Mouse (Mus musculus): ENCODE results near the gene Tmem198b.
"Not testable (repeated sequence)": the region's sequence is repeated elsewhere in the genome, so short reads cannot be mapped to it uniquely, and the experiment has no call there.

Gene Tmem198b

GRCm38 (mm10) chr10:128804271-128805091 is at the start of gene Tmem198b:
Gene Tmem198b (minus strand): TSS chr10:128804370.
- DNase-seq (ENCODE audit: low read depth, low spot score): peak; percentile 38

GRCm38 (mm10) chr10:128850339-128850738 is 46.2 kb upstream of the Tmem198b start:
- DNase-seq (ENCODE audit: low read depth, low spot score): no peak

- no peak for DNase-seq (ENCODE audit: low read depth, low spot score)
Observed at GRCm38 (mm10) chr10:128848426-128848825, 44.3 kb upstream of the Tmem198b start.

GRCm38 (mm10) chr10:128846664-128847063 is 42.5 kb upstream of the Tmem198b start:
- DNase-seq (ENCODE audit: low read depth, low spot score): no peak

GRCm38 (mm10) chr10:128845516-128845915 is 41.3 kb upstream of the Tmem198b start:
- no peak for DNase-seq (ENCODE audit: low read depth, low spot score)

GRCm38 (mm10) chr10:128843260-128843659 is 39.1 kb upstream of the Tmem198b start:
- DNase-seq (ENCODE audit: low read depth, low spot score): no peak

- no peak for DNase-seq (ENCODE audit: low read depth, low spot score)
Observed at GRCm38 (mm10) chr10:128840612-128841011, 36.4 kb upstream of the Tmem198b start.

GRCm38 (mm10) chr10:128839434-128839833 is 35.3 kb upstream of the Tmem198b start:
- no peak for DNase-seq (ENCODE audit: low read depth, low spot score)

GRCm38 (mm10) chr10:128837400-128837799 is 33.2 kb upstream of the Tmem198b start:
- no peak for DNase-seq (ENCODE audit: low read depth, low spot score)

GRCm38 (mm10) chr10:128823821-128824220 is 19.7 kb upstream of the Tmem198b start:
- no peak for DNase-seq (ENCODE audit: low read depth, low spot score)

GRCm38 (mm10) chr10:128823087-128823486 is 18.9 kb upstream of the Tmem198b start:
- not testable (repeated sequence) for DNase-seq (ENCODE audit: low read depth, low spot score)

- no peak for DNase-seq (ENCODE audit: low read depth, low spot score)
Observed at GRCm38 (mm10) chr10:128822135-128822534, 18.0 kb upstream of the Tmem198b start.

GRCm38 (mm10) chr10:128821358-128822056 is 17.3 kb upstream of the Tmem198b start, which contains the start of gene Ormdl2:
Gene Ormdl2 (minus strand): TSS chr10:128821645.
- peak; percentile 98 for DNase-seq (ENCODE audit: low read depth, low spot score)

- DNase-seq (ENCODE audit: low read depth, low spot score): no peak
Observed at GRCm38 (mm10) chr10:128820217-128820616, 16.0 kb upstream of the Tmem198b start.

GRCm38 (mm10) chr10:128817033-128817432 is 12.9 kb upstream of the Tmem198b start, which contains the start of gene Sarnp:
Gene Sarnp (plus strand): TSS chr10:128817333.
- DNase-seq (ENCODE audit: low read depth, low spot score): no peak

GRCm38 (mm10) chr10:128807018-128807417 is 2.8 kb upstream of the Tmem198b start:
- no peak for DNase-seq (ENCODE audit: low read depth, low spot score)

- DNase-seq (ENCODE audit: low read depth, low spot score): no peak
Observed at GRCm38 (mm10) chr10:128806086-128806485, 1.9 kb upstream of the Tmem198b start.

GRCm38 (mm10) chr10:128805092-128806000 is 1.2 kb upstream of the Tmem198b start:
- peak; percentile 89 for DNase-seq (ENCODE audit: low read depth, low spot score)

- DNase-seq (ENCODE audit: low read depth, low spot score): peak; percentile 28
Observed at GRCm38 (mm10) chr10:128803771-128804270, 349 bp downstream of the Tmem198b start, which contains the start of gene Dnajc14. Gene Dnajc14 (plus strand): TSS chr10:128804062.

- no peak for DNase-seq (ENCODE audit: low read depth, low spot score)
Observed at GRCm38 (mm10) chr10:128803361-128803760, 809 bp downstream of the Tmem198b start.

- DNase-seq (ENCODE audit: low read depth, low spot score): no peak
Observed at GRCm38 (mm10) chr10:128802956-128803355, 1.2 kb downstream of the Tmem198b start.

Data from WW6 (cell line).